Mouse (Mus musculus) heart, embryonic 16.5 days (tissue): ENCODE results near the gene Arhgap22. TPM values are rescaled to one million over a fixed set of nuclear protein-coding genes. Genes with fewer than 3 reads are reported as not detected.

Experiments
- ATAC-seq: fragments of 200-750 bp; cut with Nextera tagmentation; replicated peaks from 2 replicates; pipeline ENCODE4 v1.8.0; 2017; ENCODE audit warnings: moderate number of reproducible peaks; ENCODE audit not compliant: insufficient read depth, low FRiP score; ENCODE audit errors: extremely low read depth
- H3K27ac ChIP-seq: fragments of 300-500 bp; sonication (generic); 2 replicates; pipeline ENCODE4 v1.5.1; 2014; ENCODE audit warnings: mild to moderate bottlenecking, low read length, control low read depth, moderate library complexity
- H3K27me3 ChIP-seq: fragments of 300-500 bp; sonication (generic); 2 replicates; pipeline ENCODE4 v1.6.1; 2014; ENCODE audit warnings: low read length, mixed read lengths; ENCODE audit not compliant: control insufficient read depth, insufficient read depth
- H3K36me3 ChIP-seq: fragments of 300-500 bp; sonication (generic); 2 replicates; pipeline ENCODE4 v1.6.1; 2014; ENCODE audit not compliant: control insufficient read depth, insufficient read depth
- H3K4me1 ChIP-seq: fragments of 300-500 bp; sonication (generic); 2 replicates; pipeline ENCODE4 v1.6.1; 2014; ENCODE audit warnings: low read length, mixed read lengths; ENCODE audit not compliant: control insufficient read depth, insufficient read depth
- H3K4me2 ChIP-seq: fragments of 300-500 bp; sonication (generic); 2 replicates; pipeline ENCODE4 v1.6.1; 2014; ENCODE audit warnings: low read depth, mild to moderate bottlenecking, control low read depth, low read length
- H3K4me3 ChIP-seq: fragments of 300-500 bp; sonication (generic); 2 replicates; pipeline ENCODE4 v1.5.1; 2014; ENCODE audit warnings: mild to moderate bottlenecking, control low read depth, low read length
- H3K9ac ChIP-seq: fragments of 300-500 bp; sonication (generic); 2 replicates; pipeline ENCODE4 v1.6.1; 2014; ENCODE audit warnings: low read length, control low read depth
- H3K9me3 ChIP-seq: fragments of 300-500 bp; sonication (generic); replicated peaks from 2 replicates; pipeline ENCODE4 v1.6.1; 2016; ENCODE audit warnings: low read length; ENCODE audit not compliant: control insufficient read depth
- WGBS: fragments of 180-500 bp; shearing (Covaris S2); extraction: QIAGEN DNeasy Blood & Tissue Kit; methylation state at CpG from one replicate; pipeline ENCODE4 v1.1.7; 2014; 5-methylcytosine and 5-hydroxymethylcytosine counted together
- polyA plus RNA-seq: library from polyadenylated mRNA; unstranded; fragments of >200 nt; fragmentation: Nextera tagmentation; extraction: Ambion mirVana; gene quantifications from 2 replicates; pipeline ENCODE4 v1.2.1, GENCODE M21; 2015

The Arhgap22 gene
- polyA plus RNA-seq, 1 experiment from 2014 or later, result 1.4 TPM

DNA sequence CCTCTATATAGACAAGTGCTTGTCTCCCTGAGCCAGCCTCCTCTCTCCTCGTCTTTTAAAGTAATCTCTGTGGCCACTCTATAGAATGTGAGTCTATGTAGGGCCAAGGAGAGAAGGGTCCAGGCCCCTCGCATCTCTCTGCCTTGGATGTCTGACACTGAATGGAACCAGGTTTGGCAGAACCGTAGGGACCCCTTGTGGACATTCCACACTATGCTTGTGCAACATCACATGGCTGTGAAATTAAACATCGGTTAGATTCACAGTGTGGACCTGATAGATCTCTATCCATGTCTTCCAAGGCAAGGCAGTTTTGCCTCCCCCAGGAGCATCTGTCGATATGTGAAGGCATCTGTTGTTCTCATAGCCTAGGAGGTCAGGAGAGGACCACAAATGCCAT, 124.9 kb downstream of the Arhgap22 start:
- Histone ChIP-seq H3K36me3 (no peaks in the 10 kb centered on the region), H3K4me2 (no peak overlapping the region), H3K27me3 (peaks cover 5% of the 10 kb centered on the region; the same call in 1 of the 2 replicates), H3K27ac (no peak overlapping the region), H3K9me3 (no peaks in the 10 kb centered on the region), H3K4me3 (no peak overlapping the region), H3K9ac (no peak overlapping the region), H3K4me1 (no peaks in the 10 kb centered on the region)
- ATAC-seq, result no peak
- 59% methylated on average over 5 of the region's 5 CpGs for WGBS

DNA sequence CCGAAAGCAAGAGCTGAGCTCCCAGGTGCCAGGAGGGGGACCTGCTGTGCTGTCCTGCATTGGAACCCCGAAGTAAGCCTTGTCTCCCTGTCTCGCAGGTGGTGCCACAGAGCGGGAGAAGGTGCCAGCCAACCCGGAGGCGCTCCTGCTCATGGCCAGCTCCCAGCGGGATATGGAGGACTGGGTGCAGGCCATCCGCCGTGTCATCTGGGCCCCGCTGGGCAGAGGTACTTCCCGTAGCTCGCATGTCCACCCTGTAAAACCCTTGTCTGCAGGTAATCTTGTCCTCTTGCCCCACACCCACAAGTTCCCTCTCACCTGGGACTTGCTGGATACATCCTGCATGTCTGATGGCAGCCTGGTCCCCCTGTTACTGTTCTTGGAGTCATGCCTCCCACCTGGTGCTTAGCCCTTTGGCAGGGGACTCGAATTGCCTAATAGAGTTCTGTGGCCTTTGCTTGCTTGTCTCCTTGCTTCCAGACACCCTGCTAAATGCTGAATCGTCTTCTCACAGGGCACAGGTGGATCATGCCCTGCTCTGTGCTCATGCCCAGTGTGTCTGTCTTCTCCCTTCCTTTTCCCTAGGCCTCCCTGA, 129.4 kb downstream of the Arhgap22 start:
- Histone ChIP-seq H3K4me1 (peaks cover 6% of the 10 kb centered on the region; the same call in 1 of the 2 replicates), H3K4me2 (no peak overlapping the region), H3K4me3 (no peak overlapping the region), H3K27ac (no peak overlapping the region), H3K27me3 (peaks cover 3% of the 10 kb centered on the region; the same call in 1 of the 2 replicates), H3K9me3 (no peaks in the 10 kb centered on the region), H3K9ac (no peak overlapping the region), H3K36me3 (no peaks in the 10 kb centered on the region)
- 84% methylated on average over 14 of the region's 14 CpGs for WGBS
- no peak for ATAC-seq

DNA sequence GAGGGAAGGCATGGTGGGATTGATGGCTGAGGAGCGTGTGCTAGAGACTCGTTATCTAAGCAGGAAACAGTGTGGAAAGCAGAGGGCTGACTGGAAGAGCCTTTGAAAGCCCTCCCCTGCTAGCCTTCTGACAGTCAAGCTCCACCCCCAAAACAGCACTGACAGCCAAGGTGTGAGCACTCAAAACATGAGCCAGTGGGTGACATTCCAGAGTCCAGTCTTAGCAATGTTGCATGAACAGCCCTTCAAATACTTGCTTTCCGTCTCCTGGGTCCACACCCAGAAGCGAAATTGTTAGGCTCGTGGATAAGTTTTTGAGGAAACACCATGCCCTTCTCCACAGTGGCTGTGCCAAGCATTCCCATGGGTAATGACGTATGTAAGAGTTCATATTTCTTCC, 132.7 kb downstream of the Arhgap22 start:
- no peaks in the 10 kb centered on the region for H3K36me3 ChIP-seq
- H3K4me3 ChIP-seq, result no peak overlapping the region
- no peak for ATAC-seq
- WGBS, result 53% methylated on average over 6 of the region's 6 CpGs
- H3K27ac ChIP-seq, result no peak overlapping the region
- H3K27me3 ChIP-seq, result peaks cover 28% of the 10 kb centered on the region
- H3K9me3 ChIP-seq, result no peaks in the 10 kb centered on the region
- peaks cover 6% of the 10 kb centered on the region for H3K4me1 ChIP-seq
- no peak overlapping the region for H3K4me2 ChIP-seq
- no peak overlapping the region for H3K9ac ChIP-seq

DNA sequence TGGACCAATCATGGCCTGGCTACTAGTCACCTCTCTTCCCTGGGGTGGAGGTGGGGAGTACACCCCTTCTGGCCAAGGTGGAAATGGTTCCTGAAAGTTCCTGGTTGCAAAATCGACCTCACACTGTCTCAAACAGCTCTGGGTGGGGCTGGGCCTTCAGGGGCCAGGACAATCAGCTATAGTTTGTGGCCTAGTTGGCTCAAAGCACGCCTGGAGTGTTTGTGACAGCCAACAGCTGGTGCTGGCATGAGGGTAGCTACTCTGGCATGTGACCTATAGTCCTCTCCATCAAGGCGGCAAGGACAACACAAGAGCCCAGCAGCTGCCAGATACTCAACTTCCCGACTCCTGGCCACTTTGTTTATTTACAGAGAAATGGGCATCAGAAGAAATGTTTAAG, 133.9 kb downstream of the Arhgap22 start:
- ATAC-seq, result no peak

DNA sequence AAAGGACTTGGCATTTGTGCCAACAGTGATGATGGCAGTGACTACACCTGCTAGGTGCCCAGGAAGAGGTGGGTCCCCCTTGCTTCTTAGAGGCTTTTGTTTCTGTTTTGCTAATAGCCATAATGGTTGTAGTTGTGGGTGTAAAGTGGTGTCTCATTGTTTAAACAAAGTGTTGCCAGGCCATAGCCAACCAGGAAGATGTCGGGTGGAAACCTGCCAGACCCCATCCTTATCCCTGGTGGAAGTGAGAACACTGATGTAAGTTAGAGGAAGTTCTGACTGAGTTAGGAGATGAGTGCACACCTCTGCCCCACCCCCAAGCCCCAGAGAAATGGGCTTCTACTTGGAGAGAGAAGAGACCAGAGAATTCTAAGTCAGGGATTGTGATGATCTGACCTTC, 134.3 kb downstream of the Arhgap22 start:
- WGBS, result 48% methylated on average over 1 of the region's 1 CpGs
- Histone ChIP-seq H3K9ac (no peak overlapping the region), H3K27ac (no peak overlapping the region), H3K9me3 (no peaks in the 10 kb centered on the region), H3K36me3 (no peaks in the 10 kb centered on the region), H3K27me3 (peaks cover 42% of the 10 kb centered on the region), H3K4me2 (no peak overlapping the region), H3K4me1 (peaks cover 11% of the 10 kb centered on the region), H3K4me3 (no peak overlapping the region)
- no peak for ATAC-seq

More for the DNA sequence above, 133.9 kb downstream of the Arhgap22 start:
- no peak overlapping the region for H3K4me2 ChIP-seq
- 32% methylated on average over 4 of the region's 4 CpGs for WGBS
- peaks cover 38% of the 10 kb centered on the region for H3K27me3 ChIP-seq
- no peak overlapping the region for H3K9ac ChIP-seq
- H3K4me3 ChIP-seq, result no peak overlapping the region
- no peak overlapping the region for H3K27ac ChIP-seq
- peaks cover 11% of the 10 kb centered on the region for H3K4me1 ChIP-seq
- no peaks in the 10 kb centered on the region for H3K9me3 ChIP-seq
- H3K36me3 ChIP-seq, result no peaks in the 10 kb centered on the region

DNA sequence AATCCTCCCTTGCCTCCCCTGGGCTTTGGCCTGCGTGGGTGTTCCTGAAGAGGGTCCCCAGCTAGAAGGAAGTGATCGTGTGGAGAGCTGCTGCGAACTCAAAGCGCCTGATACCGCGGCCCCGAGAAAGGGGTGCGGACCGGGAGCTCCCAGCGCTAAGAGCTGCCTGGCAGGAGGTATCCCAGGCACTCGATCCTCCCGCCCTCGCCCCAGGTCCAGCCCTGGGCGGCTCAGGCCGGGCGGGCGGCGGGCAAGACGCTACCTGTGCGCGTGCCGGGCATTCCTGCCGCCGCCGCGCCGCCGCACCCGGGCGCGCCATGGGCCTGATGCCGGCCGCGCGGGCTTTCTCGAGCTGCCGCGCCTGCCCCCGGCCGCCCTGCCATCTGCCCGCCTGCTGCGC, 137.2 kb downstream of the Arhgap22 start:
- no peak for ATAC-seq
- Histone ChIP-seq H3K4me3 (peak overlapping the region; percentile 52), H3K27me3 (peaks cover 48% of the 10 kb centered on the region), H3K27ac (no peak overlapping the region), H3K9ac (peak overlapping the region; percentile 56), H3K4me1 (peaks cover 15% of the 10 kb centered on the region), H3K36me3 (no peaks in the 10 kb centered on the region), H3K4me2 (peak overlapping the region; percentile 76), H3K9me3 (no peaks in the 10 kb centered on the region)
- 1% methylated on average over 42 of the region's 42 CpGs for WGBS

DNA sequence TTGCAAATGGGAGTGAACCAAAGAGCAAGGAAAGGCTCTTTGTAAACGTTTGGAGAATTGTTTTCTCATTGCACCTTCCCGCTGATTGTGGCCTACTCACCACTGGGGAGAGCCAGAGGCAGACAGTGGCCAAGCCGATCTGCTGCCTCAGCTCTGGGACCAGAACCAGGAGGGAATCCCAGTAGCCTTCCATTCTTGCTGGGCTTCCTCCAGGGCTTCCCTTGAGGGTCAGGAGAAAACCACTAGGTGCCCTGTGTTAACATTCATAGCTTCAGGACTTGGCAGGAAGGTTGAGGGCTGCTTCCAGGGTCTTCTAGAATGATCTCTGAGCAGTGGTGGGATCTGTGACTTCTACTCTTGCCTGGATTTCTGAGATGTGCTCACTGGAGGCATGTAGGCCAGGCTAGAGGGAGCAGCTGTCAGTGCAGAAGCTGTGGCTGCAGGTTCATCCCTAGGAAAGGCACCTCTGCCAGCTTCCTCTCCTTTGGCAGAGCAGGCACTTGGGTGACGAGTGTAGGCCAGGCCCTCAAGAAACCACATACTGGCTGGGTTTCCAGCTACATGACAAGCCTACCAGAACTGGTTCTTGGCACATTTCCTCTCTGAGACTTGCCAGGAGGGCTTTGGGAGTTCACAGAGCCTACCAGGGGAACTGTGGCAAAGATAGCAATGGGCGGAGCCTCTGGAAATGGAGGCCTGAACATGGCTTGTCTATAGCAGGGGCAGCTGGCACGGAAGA, 138.3 kb downstream of the Arhgap22 start:
- H3K27me3 ChIP-seq, result peaks cover 48% of the 10 kb centered on the region
- H3K27ac ChIP-seq, result no peak overlapping the region
- peaks cover 15% of the 10 kb centered on the region for H3K4me1 ChIP-seq
- no peak overlapping the region for H3K4me3 ChIP-seq
- no peaks in the 10 kb centered on the region for H3K36me3 ChIP-seq
- no peak for ATAC-seq
- H3K9ac ChIP-seq, result no peak overlapping the region
- 69% methylated on average over 6 of the region's 6 CpGs for WGBS
- no peak overlapping the region for H3K4me2 ChIP-seq
- no peaks in the 10 kb centered on the region for H3K9me3 ChIP-seq

DNA sequence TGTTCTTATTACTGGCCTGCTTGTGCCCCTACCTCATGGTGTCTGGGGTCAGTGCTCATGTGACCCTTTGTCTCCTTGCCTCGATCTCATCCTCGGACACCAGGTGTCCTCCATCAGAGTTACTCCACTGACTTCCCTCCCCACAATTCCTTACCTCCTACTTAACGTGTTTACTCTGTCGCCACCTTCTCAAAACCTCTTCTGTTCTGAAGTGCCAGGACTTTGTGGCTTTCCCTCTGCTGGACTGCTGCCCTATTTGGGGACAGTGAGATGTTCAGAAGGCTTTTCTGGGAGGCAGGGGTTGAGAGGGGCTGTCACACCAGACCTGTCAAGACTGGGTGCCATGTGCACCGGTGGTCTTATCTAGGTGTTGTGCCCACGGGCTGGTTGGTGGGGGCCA, 139.1 kb downstream of the Arhgap22 start:
- Histone ChIP-seq H3K36me3 (no peaks in the 10 kb centered on the region), H3K4me1 (peaks cover 9% of the 10 kb centered on the region), H3K9me3 (no peaks in the 10 kb centered on the region), H3K27ac (no peak overlapping the region), H3K27me3 (peaks cover 48% of the 10 kb centered on the region), H3K4me2 (no peak overlapping the region), H3K4me3 (no peak overlapping the region), H3K9ac (no peak overlapping the region)
- no peak for ATAC-seq
- WGBS, result 32% methylated on average over 6 of the region's 6 CpGs

DNA sequence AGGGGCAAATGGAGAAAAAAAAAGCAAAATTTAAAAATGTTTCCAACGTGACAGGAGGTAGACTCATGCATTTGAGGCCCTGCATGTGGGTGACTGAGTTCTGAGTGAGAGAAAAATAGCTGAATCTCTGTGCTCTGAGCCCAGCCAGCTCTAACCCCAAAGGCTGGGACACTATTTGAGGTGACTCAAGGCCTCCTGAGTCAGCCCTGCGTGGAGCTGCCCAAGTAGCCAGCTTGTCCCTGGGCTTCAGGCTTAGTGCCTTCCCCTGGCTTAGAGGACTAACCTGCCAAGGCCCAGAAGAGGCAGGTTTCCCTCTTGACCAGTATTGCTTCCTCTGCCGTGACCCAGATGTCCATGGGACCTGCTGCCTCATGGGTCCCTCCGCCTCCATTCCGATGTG, 141.4 kb downstream of the Arhgap22 start:
- 80% methylated on average over 5 of the region's 5 CpGs for WGBS
- H3K27me3 ChIP-seq, result peaks cover 34% of the 10 kb centered on the region

More for the DNA sequence above, 141.4 kb downstream of the Arhgap22 start:
- peaks cover 8% of the 10 kb centered on the region; the same call in 1 of the 2 replicates for H3K4me1 ChIP-seq
- H3K9ac ChIP-seq, result no peak overlapping the region
- H3K27ac ChIP-seq, result no peak overlapping the region
- ATAC-seq, result no peak
- no peaks in the 10 kb centered on the region for H3K9me3 ChIP-seq
- H3K4me2 ChIP-seq, result no peak overlapping the region
- no peak overlapping the region for H3K4me3 ChIP-seq
- no peaks in the 10 kb centered on the region for H3K36me3 ChIP-seq
